Mouse (Mus musculus): ENCODE data around the gene Pcbp2.

Pcbp2 gene

GRCm38 (mm10) chr15:102470183-102470604, at the start of gene Pcbp2:
TSS of gene Pcbp2 (plus strand) at chr15:102470539.
- peak; percentile 95 to 97 for DNase-seq (ENCODE audit: low spot score in 2 of 2)

- DNase-seq (ENCODE audit: low spot score in 2 of 2) = no peak
These were observed 49.4 kb upstream of the Pcbp2 start for GRCm38 (mm10) chr15:102420986-102421385.

GRCm38 (mm10) chr15:102421437-102421836, 48.9 kb upstream of the Pcbp2 start:
- peak in 1 of 2 experiments; percentile 47 for DNase-seq (ENCODE audit: low spot score in 2 of 2)

DNA sequence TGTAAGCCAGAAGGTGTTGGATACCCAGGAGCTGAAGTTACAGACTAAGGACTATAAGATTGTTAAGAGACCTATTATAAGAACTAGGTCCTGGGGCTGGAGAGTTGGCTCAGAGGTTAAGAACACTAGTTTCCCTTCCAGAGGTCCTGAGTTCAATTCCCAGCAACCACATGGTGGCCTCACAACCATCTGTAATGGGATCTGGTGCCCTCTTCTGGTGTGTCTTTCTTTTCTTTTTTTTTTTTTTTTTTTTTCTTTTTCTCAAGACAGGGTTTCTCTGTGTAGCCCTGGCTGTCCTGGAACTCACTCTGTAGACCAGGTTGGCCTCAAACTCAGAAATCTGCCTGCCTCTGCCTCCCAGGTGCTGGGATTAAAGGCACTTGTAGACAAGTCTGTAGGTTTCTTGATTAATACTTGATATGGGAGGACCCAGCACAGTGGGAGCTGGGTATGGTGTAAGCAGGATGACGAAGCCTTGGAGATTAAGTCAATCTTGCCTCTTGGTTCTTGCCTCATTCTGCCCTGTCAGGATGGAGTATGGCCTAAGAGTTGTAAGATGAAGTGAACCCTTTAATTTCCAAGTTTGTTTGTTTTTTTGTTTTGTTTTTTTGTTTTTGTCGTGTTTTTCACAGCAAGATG, 46.6 kb upstream of the Pcbp2 start:
- DNase-seq (ENCODE audit: low spot score in 2 of 2) = no peak

DNA sequence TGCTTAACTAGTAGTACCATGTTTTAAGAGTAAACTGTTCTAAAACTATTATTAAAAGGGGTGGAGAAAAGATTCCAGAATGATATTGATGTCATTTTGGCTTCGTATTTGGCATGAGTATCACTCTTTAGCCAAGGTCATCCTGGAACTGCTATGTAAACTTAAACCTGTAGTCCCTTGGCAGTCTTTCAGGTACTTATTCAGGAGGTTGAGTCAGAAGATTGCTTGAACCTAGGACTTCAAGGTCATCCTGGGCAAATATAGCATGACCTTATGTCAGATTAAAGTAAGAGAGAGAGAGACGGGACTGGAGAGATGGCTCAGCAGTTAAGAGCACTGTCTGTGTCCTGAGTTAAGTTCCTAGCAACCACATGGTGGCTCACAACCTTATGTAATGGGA, 45.7 kb upstream of the Pcbp2 start:
- DNase-seq (ENCODE audit: low spot score in 2 of 2) = no peak

GRCm38 (mm10) chr15:102426963-102427362, 43.4 kb upstream of the Pcbp2 start:
- no peak for DNase-seq (ENCODE audit: low spot score in 2 of 2)

- no peak for DNase-seq (ENCODE audit: low spot score in 2 of 2)
These were observed 38.3 kb upstream of the Pcbp2 start for GRCm38 (mm10) chr15:102432046-102432445.

DNA sequence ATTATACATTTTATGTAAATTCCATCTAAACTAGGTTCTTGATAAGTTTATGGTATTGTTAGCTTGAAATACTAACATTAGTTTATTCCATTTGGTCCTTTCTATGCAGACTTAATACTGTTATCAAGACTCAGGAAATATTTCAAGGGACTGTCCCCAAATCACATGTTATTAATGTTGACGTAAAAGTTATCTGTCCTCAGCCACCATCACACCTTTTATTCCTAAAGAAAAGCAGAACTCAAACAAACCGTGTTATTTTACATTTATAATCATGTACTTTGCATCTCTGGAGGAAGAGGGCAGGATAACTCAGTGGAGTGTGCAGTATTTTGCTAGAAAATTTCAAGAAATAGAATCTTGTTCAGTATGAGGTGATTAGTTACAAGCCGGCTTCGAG, 37.2 kb upstream of the Pcbp2 start:
- DNase-seq (ENCODE audit: low spot score in 2 of 2) = no peak

GRCm38 (mm10) chr15:102442490-102442889, 27.8 kb upstream of the Pcbp2 start:
- DNase-seq (ENCODE audit: low spot score in 2 of 2) = peak; percentile 71 to 80

- DNase-seq (ENCODE audit: low spot score in 2 of 2) = no peak
These were observed 25.2 kb upstream of the Pcbp2 start, which contains the start of gene Amhr2 for GRCm38 (mm10) chr15:102445146-102445545. TSS of gene Amhr2 (plus strand) at chr15:102445367.

- no peak for DNase-seq (ENCODE audit: low spot score in 2 of 2)
These were observed 23.9 kb upstream of the Pcbp2 start for GRCm38 (mm10) chr15:102446448-102446847.

DNA sequence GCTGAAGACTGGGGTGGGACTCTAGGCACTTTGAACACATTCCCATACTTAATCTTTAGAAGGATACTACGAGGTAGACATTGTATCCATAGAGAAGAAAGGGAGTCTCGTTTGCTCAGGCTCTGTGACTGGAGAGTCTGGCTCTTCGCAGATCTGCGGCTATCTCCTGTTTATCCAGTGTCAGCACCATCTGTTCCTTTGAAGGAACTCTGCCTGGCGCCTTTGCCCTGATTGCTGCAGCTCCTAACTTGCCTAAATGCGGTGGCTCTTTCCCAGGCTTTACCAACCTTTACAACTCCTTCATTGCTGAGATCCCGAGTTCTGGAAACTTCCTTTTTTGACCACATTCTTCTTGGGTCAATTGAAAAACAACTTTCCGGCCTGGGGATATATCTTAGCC, 21.0 kb upstream of the Pcbp2 start:
- no peak for DNase-seq (ENCODE audit: low spot score in 2 of 2)

DNA sequence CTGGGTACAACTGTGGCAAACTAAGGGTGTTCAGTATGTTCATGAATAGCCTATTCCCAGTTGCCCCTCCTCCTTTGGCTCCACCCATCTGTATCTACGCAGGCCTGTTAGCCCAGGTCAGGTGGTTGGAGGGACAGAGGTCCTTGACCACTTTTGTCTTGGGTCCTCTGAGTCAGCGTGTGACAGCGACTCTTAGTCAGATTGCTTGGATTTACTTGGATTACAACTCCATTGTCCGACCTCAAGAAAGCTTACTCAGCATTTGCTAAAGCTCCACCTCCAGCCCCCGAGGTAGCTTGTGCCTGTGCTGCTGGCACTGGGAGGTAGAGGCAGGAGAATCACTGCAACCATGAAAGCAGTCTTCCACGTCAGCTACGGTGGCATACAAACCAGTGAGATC, 19.4 kb upstream of the Pcbp2 start:
- no peak for DNase-seq (ENCODE audit: low spot score in 2 of 2)

DNA sequence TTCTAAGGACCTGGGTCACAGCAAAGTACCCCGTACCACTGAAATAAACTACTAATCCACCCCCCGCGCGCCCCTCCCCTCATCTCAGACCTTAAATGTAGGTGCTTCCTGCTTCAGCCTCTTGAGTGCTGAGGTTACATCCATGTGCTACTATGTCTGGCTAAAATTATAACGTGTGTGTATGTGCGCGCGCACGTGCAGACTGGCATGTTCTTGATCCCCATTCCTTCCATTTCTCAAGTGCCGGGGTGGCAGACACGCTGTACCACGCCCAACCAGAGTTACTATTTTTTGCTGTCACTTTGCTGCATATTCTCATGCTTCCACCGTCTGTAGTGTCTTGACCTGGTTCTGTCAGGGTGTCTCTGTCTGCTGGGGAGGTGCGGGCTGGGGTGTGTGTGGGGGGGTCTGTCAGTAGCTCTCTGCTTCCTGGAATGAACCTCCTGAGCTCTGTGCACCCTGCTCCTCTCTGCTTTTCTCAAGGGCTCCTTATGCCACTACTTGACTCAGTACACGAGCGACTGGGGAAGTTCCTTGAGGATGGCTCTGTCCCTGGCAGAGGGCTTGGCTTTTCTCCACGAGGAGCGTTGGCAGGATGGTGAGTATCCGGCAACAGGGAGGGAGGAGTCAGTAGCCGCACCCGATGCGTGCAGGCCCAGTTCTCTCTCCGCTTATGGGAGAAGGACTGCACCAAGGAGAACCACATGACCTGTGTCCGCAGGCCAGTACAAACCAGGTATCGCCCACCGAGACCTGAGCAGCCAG, 18.5 kb upstream of the Pcbp2 start:
- no peak for DNase-seq (ENCODE audit: low spot score in 2 of 2)

DNA sequence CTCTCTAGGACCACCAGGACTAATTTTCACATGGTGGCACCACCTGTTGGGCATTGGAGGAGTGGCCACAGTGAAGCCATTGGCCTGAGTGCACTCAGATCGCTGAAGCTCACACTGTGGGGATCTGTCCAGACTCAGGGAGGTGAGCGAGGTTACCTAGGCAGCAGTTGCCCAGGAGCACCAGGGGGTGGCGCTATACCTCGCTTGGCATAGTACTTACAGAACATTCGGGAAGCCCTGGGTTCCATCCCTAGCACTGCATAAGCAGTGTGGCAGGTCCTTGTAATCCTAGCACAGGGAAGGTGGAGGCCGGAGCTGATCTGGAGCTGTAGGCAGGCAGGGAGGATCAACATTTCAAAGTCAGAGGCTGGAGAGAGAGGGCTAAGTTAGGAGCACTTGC, 14.3 kb upstream of the Pcbp2 start:
- DNase-seq (ENCODE audit: low spot score in 2 of 2) = peak; percentile 18 to 32

DNA sequence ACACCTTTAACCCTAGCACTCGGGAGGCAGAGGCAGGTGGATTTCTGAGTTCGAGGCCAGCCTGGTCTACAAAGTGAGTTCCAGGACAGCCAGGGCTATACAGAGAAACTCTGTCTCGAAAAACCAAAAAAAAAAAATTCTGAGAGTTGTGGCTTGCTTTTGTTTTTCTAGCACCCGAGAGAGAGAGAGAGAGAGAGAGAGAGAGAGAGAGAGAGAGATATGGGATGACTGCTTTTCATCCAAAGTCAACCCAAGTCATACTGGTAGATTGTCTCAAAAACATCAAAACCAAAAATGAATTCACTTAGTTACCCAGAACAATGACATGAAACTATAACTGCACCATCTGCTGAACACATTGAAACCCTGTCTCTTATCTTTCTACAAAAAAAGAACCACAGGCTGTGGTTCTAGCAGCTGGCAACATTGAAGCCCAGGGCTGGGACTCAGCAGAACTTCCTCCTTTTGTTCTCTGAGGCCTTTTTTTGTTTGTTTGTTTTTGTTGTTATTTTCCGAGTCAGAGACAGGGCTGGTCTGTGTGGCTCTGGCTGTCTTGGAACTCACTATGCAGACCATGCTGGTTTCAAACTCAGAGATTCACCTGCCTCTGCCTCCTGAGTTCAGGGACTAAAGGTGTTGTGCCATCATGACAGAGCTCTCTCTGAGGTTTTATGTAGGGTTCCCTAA, 12.1 kb upstream of the Pcbp2 start:
- DNase-seq (ENCODE audit: low spot score in 2 of 2) = peak in 1 of 2 experiments; percentile 28

GRCm38 (mm10) chr15:102458904-102459317, 11.4 kb upstream of the Pcbp2 start, which contains the start of gene Prr13:
TSS of gene Prr13 (plus strand) at chr15:102459028.
- peak; percentile 92 to 93 for DNase-seq (ENCODE audit: low spot score in 2 of 2)

DNA sequence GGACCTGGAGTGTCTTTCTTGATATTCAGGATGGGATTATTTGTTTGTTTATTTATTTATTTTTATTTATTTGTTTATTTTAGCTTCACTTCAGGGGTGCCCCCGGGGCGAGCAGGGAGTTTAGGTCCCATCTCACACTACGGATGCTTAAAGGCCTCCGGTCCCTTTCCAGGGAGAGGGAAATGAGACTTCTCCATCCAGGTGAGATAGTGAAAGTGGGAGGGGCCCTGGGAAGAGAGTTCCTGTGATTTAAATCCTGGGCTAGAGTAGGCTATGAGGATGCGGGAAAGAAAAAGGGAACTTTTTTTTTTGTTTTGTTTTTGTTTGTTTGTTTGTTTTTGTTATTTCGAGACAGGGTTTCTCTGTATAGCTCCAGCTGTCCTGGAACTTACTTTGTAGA, 11.0 kb upstream of the Pcbp2 start:
- no peak for DNase-seq (ENCODE audit: low spot score in 2 of 2)

GRCm38 (mm10) chr15:102459847-102460246, 10.5 kb upstream of the Pcbp2 start:
- no peak for DNase-seq (ENCODE audit: low spot score in 2 of 2)

DNA sequence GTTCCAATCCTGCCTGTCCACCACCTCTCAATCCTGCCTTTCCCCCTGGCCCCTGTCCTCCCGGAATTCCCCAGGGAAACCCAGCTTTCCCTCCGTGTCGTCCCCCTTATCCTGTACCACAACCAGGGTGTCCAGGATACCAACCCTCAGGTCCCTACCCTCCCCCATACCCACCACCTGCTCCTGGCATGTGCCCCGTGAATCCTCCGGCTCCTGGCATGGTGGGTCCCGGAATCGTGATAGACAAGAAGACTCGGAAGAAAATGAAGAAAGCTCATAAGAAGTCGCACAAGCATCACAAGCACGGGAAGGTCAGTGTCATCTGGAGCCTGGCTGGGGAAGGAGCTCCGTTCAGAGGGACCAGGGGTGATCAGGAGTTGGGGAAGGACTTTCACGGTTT, 9.9 kb upstream of the Pcbp2 start:
- no peak for DNase-seq (ENCODE audit: low spot score in 2 of 2)

- DNase-seq (ENCODE audit: low spot score in 2 of 2) = no peak
These were observed 9.4 kb upstream of the Pcbp2 start for GRCm38 (mm10) chr15:102460971-102461370.

DNA sequence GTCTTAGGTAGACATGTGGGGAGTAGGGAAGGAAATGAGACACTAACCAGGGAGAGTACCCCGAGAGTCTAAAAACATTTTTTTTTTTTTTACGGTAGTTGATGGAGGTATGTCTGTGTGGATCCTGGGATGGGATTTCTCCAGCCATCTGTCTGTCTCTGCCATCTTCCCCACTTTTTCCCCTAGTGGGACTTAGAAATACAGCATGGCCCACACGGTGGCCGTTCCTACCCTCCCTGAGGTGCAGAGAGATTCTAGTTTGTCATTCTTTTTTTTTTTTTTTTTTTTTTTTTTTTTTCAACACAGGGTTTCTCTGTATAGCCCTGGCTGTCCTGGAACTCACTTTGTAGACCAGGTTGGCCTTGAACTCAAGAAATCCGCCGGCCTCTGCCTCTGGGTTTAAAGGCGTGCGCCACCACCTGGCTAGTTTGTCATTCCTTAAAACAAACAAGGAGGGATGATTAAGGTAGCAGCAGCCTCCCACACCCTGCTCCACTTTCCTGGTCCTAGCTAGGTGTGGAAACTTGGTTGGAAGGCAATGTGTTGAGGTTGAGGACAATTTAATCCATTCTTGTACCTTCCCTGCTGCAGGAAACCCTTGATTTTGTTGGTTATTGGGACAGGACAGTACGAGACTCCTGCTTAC, 8.8 kb upstream of the Pcbp2 start:
- no peak for DNase-seq (ENCODE audit: low spot score in 2 of 2)
